Mouse (Mus musculus): Measurements from ENCODE around the gene Cdipt.

GRCm38 (mm10) chr7:127019306-127019960 lies 43.7 kb downstream of the Cdipt start:
- TF ChIP-seq CTCF (IDR thresholded peaks at IDR 0.05; ENCODE audit: borderline replicate concordance, insufficient read depth, low read length) = no peak
- TF ChIP-seq POLR2A (IDR thresholded peaks at IDR 0.05; ENCODE audit: low read depth, low read length) = no peak
